Comparison of ENCODE assay signal across 8 mouse cellular contexts in genomic region chr11:32300279-32301267, GRCm38 (mm10). TPM values are rescaled to one million over a fixed set of nuclear protein-coding genes. Genes with fewer than 3 reads are reported as not detected.
DNase-seq lines count a peak whose midpoint lies in the region; ATAC-seq lines count a peak whose summit lies in the region.

No protein-coding gene starts in this region.

- peak; percentile 55 for ATAC-seq in granulocyte monocyte progenitor cell, adult 5-6 weeks (replicated peaks; ENCODE audit: poor library complexity, severe bottlenecking)
- peak; percentile 36 for ATAC-seq in megakaryocyte, adult 5-6 weeks (ENCODE audit: poor library complexity, severe bottlenecking)

- H3K27me3 ChIP-seq in heart, embryonic 10.5 days (ENCODE audit: insufficient read depth, poor library complexity, severe bottlenecking), result peaks cover 38% of the 10 kb centered on the region

- intact Hi-C loops in heart, postnatal 36 days (cut with DNase I), result loop anchor here (2.0 to 5.0 kb wide), 2 partner anchors 18 to 118 kb away; no protein-coding TSS in a partner anchor
- intact Hi-C loops in left cerebral cortex, postnatal 4 days (cut with DNase I), result no loop called here
- intact Hi-C loops in gastrocnemius, postnatal 14 days (cut with DNase I; ENCODE audit: low total_unique reads), result no loop called here

- no peaks in the 10 kb centered on the region for H3K4me1 ChIP-seq in heart, embryonic 10.5 days

- no peaks in the 10 kb centered on the region for H3K36me3 ChIP-seq in heart, embryonic 10.5 days

- H3K27ac ChIP-seq in heart, embryonic 10.5 days, result no peak overlapping the region

- 45% methylated on average over 17 of the region's 17 CpGs for WGBS in heart, embryonic 10.5 days

- peak overlapping the region; percentile 27; the same call in 1 of the 2 replicates for H3K4me3 ChIP-seq in heart, embryonic 10.5 days

- no peak for DNase-seq in heart, embryonic 10.5 days (ENCODE audit: low spot score)
- no peak for DNase-seq in heart, postnatal 36 days
- peak; percentile 21 for DNase-seq in ES-CJ7 (ENCODE audit: low read depth, low spot score)
- DNase-seq in layer of hippocampus, adult 11-12 months (ENCODE audit: low spot score), result no peak
- no peak for DNase-seq in left cerebral cortex, postnatal 4 days
- no peak for DNase-seq in gastrocnemius, postnatal 14 days

- H3K9me3 ChIP-seq in heart, embryonic 10.5 days, result no peaks in the 10 kb centered on the region

RNA-seq across cellular contexts. Expression of gene Hbq1a, which starts 0.7 kb away (rescaled TPM):
- polyA plus RNA-seq in heart, embryonic 10.5 days (2016; fragmentation: Nextera tagmentation; extraction: Ambion mirVana), result not detected in 2 replicates
- under 1 TPM; 0.75 to 0.76 TPM for total RNA-seq in heart, postnatal 36 days (2021)
- not detected in 2 replicates for total RNA-seq in granulocyte monocyte progenitor cell, adult 5-6 weeks (2014; fragmentation: Nextera tagmentation)
- not detected in 2 replicates for total RNA-seq in granulocyte monocyte progenitor cell, adult 5-6 weeks (2017)
- total RNA-seq in megakaryocyte, adult 5-6 weeks (2015), result not detected in 2 replicates
- not detected in 2 replicates for total RNA-seq in megakaryocyte, adult 5-6 weeks (2017)
- 1 to 10 TPM; 1.9 to 3.1 TPM for total RNA-seq in left cerebral cortex, postnatal 4 days (2021)
- total RNA-seq in gastrocnemius, postnatal 14 days (2021), result not detected

RNA-seq across cellular contexts. Expression of gene Hba-a2, which starts 4.3 kb away (rescaled TPM):
- polyA plus RNA-seq in heart, embryonic 10.5 days (2016; fragmentation: Nextera tagmentation; extraction: Ambion mirVana), result 9,075 and 12,184 TPM in 2 replicates
- total RNA-seq in heart, postnatal 36 days (2021), result 1,000 to 10,000 TPM; 7,375 to 9,600 TPM
- 0.73 TPM in 1 of 2 replicates, not detected in the other for total RNA-seq in granulocyte monocyte progenitor cell, adult 5-6 weeks (2014; fragmentation: Nextera tagmentation)
- 6.1 and 16.0 TPM in 2 replicates for total RNA-seq in granulocyte monocyte progenitor cell, adult 5-6 weeks (2017)
- 72.7 and 158 TPM in 2 replicates for total RNA-seq in megakaryocyte, adult 5-6 weeks (2015)
- 99.3 and 270 TPM in 2 replicates for total RNA-seq in megakaryocyte, adult 5-6 weeks (2017)
- 100 to 1,000 TPM in 1 of 2 experiments, 10 to 100 TPM in 1; 33.9 to 114 TPM for total RNA-seq in left cerebral cortex, postnatal 4 days (2021)
- 100 to 1,000 TPM; 795 to 814 TPM for total RNA-seq in gastrocnemius, postnatal 14 days (2021)

RNA-seq across cellular contexts. Expression of gene Hbq1b, which starts 13.8 kb away (rescaled TPM):
- 13.9 and 16.8 TPM in 2 replicates for polyA plus RNA-seq in heart, embryonic 10.5 days (2016; fragmentation: Nextera tagmentation; extraction: Ambion mirVana)
- 1 to 10 TPM in 1 of 2 experiments, not detected in 1; 1.4 TPM for total RNA-seq in heart, postnatal 36 days (2021)
- not detected in 2 replicates for total RNA-seq in granulocyte monocyte progenitor cell, adult 5-6 weeks (2014; fragmentation: Nextera tagmentation)
- total RNA-seq in granulocyte monocyte progenitor cell, adult 5-6 weeks (2017), result not detected in 2 replicates
- 1.1 TPM in 1 of 2 replicates, not detected in the other for total RNA-seq in megakaryocyte, adult 5-6 weeks (2015)
- not detected in 2 replicates for total RNA-seq in megakaryocyte, adult 5-6 weeks (2017)
- 1 to 10 TPM; 3.4 to 5.2 TPM for total RNA-seq in left cerebral cortex, postnatal 4 days (2021)
- under 1 TPM in 1 of 2 experiments, not detected in 1; 0.41 TPM for total RNA-seq in gastrocnemius, postnatal 14 days (2021)

RNA-seq across cellular contexts. Expression of gene Hba-a1, which starts 17.3 kb away (rescaled TPM):
- 4,954 and 6,566 TPM in 2 replicates for polyA plus RNA-seq in heart, embryonic 10.5 days (2016; fragmentation: Nextera tagmentation; extraction: Ambion mirVana)
- total RNA-seq in heart, postnatal 36 days (2021), result over 10,000 TPM in 1 of 2 experiments, 1,000 to 10,000 TPM in 1; 7,538 to 10,107 TPM
- total RNA-seq in granulocyte monocyte progenitor cell, adult 5-6 weeks (2014; fragmentation: Nextera tagmentation), result 2.8 TPM in 1 of 2 replicates, not detected in the other
- total RNA-seq in granulocyte monocyte progenitor cell, adult 5-6 weeks (2017), result 0.46 and 0.52 TPM in 2 replicates
- 53.9 and 134 TPM in 2 replicates for total RNA-seq in megakaryocyte, adult 5-6 weeks (2015)
- total RNA-seq in megakaryocyte, adult 5-6 weeks (2017), result 18.7 and 44.2 TPM in 2 replicates
- 100 to 1,000 TPM in 1 of 2 experiments, 10 to 100 TPM in 1; 42.1 to 158 TPM for total RNA-seq in left cerebral cortex, postnatal 4 days (2021)
- 1,000 to 10,000 TPM; 1,024 TPM for total RNA-seq in gastrocnemius, postnatal 14 days (2021)

RNA-seq across cellular contexts. Expression of gene Hba-x, which starts 24.4 kb away (rescaled TPM):
- 8,501 and 9,179 TPM in 2 replicates for polyA plus RNA-seq in heart, embryonic 10.5 days (2016; fragmentation: Nextera tagmentation; extraction: Ambion mirVana)
- not detected for total RNA-seq in heart, postnatal 36 days (2021)
- not detected in 2 replicates for total RNA-seq in granulocyte monocyte progenitor cell, adult 5-6 weeks (2014; fragmentation: Nextera tagmentation)
- not detected in 2 replicates for total RNA-seq in granulocyte monocyte progenitor cell, adult 5-6 weeks (2017)
- total RNA-seq in megakaryocyte, adult 5-6 weeks (2015), result not detected in 2 replicates
- total RNA-seq in megakaryocyte, adult 5-6 weeks (2017), result not detected in 2 replicates
- not detected for total RNA-seq in left cerebral cortex, postnatal 4 days (2021)
- total RNA-seq in gastrocnemius, postnatal 14 days (2021), result not detected

Comparison
In these comparisons a context has a peak if more than half of its experiments do, and no peak if none do; other contexts are left out.
1. RNA of gene Hba-a2, which starts 4.3 kb away (total RNA-seq): 7,375 to 9,600 TPM in heart, postnatal 36 days; 795 to 814 TPM in gastrocnemius, postnatal 14 days, 33.9 to 114 TPM in left cerebral cortex, postnatal 4 days, 72.7 to 270 TPM in megakaryocyte, adult 5-6 weeks and 0.73 to 16.0 TPM in granulocyte monocyte progenitor cell, adult 5-6 weeks; every median in the first group is over 4 times any median in the second.